Mouse (Mus musculus) liver, embryonic 16.5 days (tissue): ENCODE results near the gene Otud5. TPM values are rescaled to one million over a fixed set of nuclear protein-coding genes. Genes with fewer than 3 reads are reported as not detected.
"Not testable (repeated sequence)": the region's sequence is repeated elsewhere in the genome, so short reads cannot be mapped to it uniquely, and the experiment has no call there.

ENCODE experiments used
- ATAC-seq: fragments of 200-750 bp; cut with Nextera tagmentation; 2 replicates; pipeline ENCODE4 v1.8.0; 2017; ENCODE audit warnings: low read depth, mild to moderate bottlenecking, moderate number of reproducible peaks, moderate library complexity
- H3K27ac ChIP-seq: fragments of 300-500 bp; sonication (generic); 2 replicates; pipeline ENCODE4 v1.5.1; 2014; ENCODE audit warnings: mild to moderate bottlenecking, low read length
- H3K27me3 ChIP-seq: fragments of 300-500 bp; sonication (generic); 2 replicates; pipeline ENCODE4 v1.6.1; 2014; ENCODE audit warnings: low read depth, low read length, mixed read lengths; ENCODE audit not compliant: control insufficient read depth, insufficient read depth
- H3K36me3 ChIP-seq: fragments of 300-500 bp; sonication (generic); 2 replicates; pipeline ENCODE4 v1.6.1; 2014; ENCODE audit warnings: mild to moderate bottlenecking; ENCODE audit not compliant: control insufficient read depth, insufficient read depth
- H3K4me1 ChIP-seq: fragments of 300-500 bp; sonication (generic); 2 replicates; pipeline ENCODE4 v1.6.1; 2014; ENCODE audit warnings: low read depth, low read length, mixed read lengths; ENCODE audit not compliant: control insufficient read depth
- H3K4me2 ChIP-seq: fragments of 300-500 bp; sonication (generic); 2 replicates; pipeline ENCODE4 v1.6.1; 2014; ENCODE audit warnings: low read depth, low read length, mixed read lengths
- H3K4me3 ChIP-seq: fragments of 300-500 bp; sonication (generic); 2 replicates; pipeline ENCODE4 v1.5.1; 2014; ENCODE audit warnings: low read depth, mild to moderate bottlenecking, low read length
- H3K9ac ChIP-seq: fragments of 300-500 bp; sonication (generic); 2 replicates; pipeline ENCODE4 v1.6.1; 2014; ENCODE audit warnings: low read depth, low read length
- H3K9me3 ChIP-seq: fragments of 300-500 bp; sonication (generic); replicated peaks from 2 replicates; pipeline ENCODE4 v1.6.1; 2016; ENCODE audit warnings: low read length; ENCODE audit not compliant: control insufficient read depth
- WGBS: fragments of 180-500 bp; shearing (Covaris S2); extraction: QIAGEN DNeasy Blood & Tissue Kit; methylation state at CpG from one replicate; pipeline ENCODE4 v1.1.7; 2014; ENCODE audit not compliant: insufficient replicate concordance; 5-methylcytosine and 5-hydroxymethylcytosine counted together
- polyA plus RNA-seq: library from polyadenylated mRNA; unstranded; fragments of >200 nt; fragmentation: Nextera tagmentation; extraction: Ambion mirVana; gene quantifications from 2 replicates; pipeline ENCODE4 v1.2.1, GENCODE M21; 2015

Gene Otud5
- polyA plus RNA-seq, 1 experiment from 2014 or later: 42.5 TPM

GRCm38 (mm10) chrX:7898880-7899874, 58.0 kb downstream of the Otud5 start, which contains the start of the genes Pqbp1 and Timm17b:
TSS of gene Pqbp1 (minus strand) at chrX:7899269.
TSS of gene Timm17b (plus strand) at chrX:7899357.
- Histone ChIP-seq H3K9ac (peak within 1 kb of the TSS; percentile 74), H3K27ac (peak within 1 kb of the TSS; percentile 87), H3K36me3 (peaks cover 3% of the 10 kb centered on the region), H3K4me3 (peak within 1 kb of the TSS; percentile 78), H3K4me2 (peak within 1 kb of the TSS; percentile 84), H3K27me3 (no peaks in the 10 kb centered on the region), H3K4me1 (peaks cover 4% of the 10 kb centered on the region), H3K9me3 (no peaks in the 10 kb centered on the region)
- peak; percentile 99 for ATAC-seq
- 12% methylated on average over 58 of the region's 62 CpGs for WGBS

- ATAC-seq: no peak
- H3K4me1 ChIP-seq: no peaks in the 10 kb centered on the region; the same call in 1 of the 2 replicates
- H3K9me3 ChIP-seq: no peaks in the 10 kb centered on the region
- no peaks in the 10 kb centered on the region for H3K27me3 ChIP-seq
- no peaks in the 10 kb centered on the region for H3K36me3 ChIP-seq
- no peak overlapping the region for H3K27ac ChIP-seq
- no peak overlapping the region for H3K9ac ChIP-seq
- H3K4me3 ChIP-seq: no peak overlapping the region
- 71% methylated on average over 5 of the region's 5 CpGs for WGBS
- no peak overlapping the region for H3K4me2 ChIP-seq
Measured at GRCm38 (mm10) chrX:7904441-7904840, 63.3 kb downstream of the Otud5 start.

- no peak within 1 kb of the TSS for H3K27ac ChIP-seq
- H3K4me2 ChIP-seq: no peak within 1 kb of the TSS
- H3K9ac ChIP-seq: no peak within 1 kb of the TSS
- no peaks in the 10 kb centered on the region for H3K4me1 ChIP-seq
- 57% methylated on average over 5 of the region's 5 CpGs for WGBS
- no peak for ATAC-seq
- H3K27me3 ChIP-seq: no peaks in the 10 kb centered on the region
- no peaks in the 10 kb centered on the region for H3K9me3 ChIP-seq
- no peak within 1 kb of the TSS for H3K4me3 ChIP-seq
- H3K36me3 ChIP-seq: no peaks in the 10 kb centered on the region
Measured at GRCm38 (mm10) chrX:7907735-7908134, 66.6 kb downstream of the Otud5 start, which contains the start of gene Gm10491. TSS of gene Gm10491 (minus strand) at chrX:7907835.

GRCm38 (mm10) chrX:7909242-7909641, 68.1 kb downstream of the Otud5 start, which contains the start of gene Gm10490:
TSS of gene Gm10490 (plus strand) at chrX:7909542.
- not testable (repeated sequence) for H3K9me3 ChIP-seq, H3K27me3 ChIP-seq, H3K4me2 ChIP-seq, H3K4me3 ChIP-seq, H3K27ac ChIP-seq, ATAC-seq, H3K9ac ChIP-seq, H3K36me3 ChIP-seq, H3K4me1 ChIP-seq
- 71% methylated on average over 4 of the region's 4 CpGs for WGBS

GRCm38 (mm10) chrX:7910473-7910872, 69.3 kb downstream of the Otud5 start:
- no peaks in the 10 kb centered on the region for H3K36me3 ChIP-seq
- no peak overlapping the region for H3K4me3 ChIP-seq
- WGBS: 49% methylated on average over 6 of the region's 6 CpGs
- H3K9me3 ChIP-seq: no peaks in the 10 kb centered on the region
- no peaks in the 10 kb centered on the region for H3K4me1 ChIP-seq
- no peak overlapping the region for H3K4me2 ChIP-seq
- no peaks in the 10 kb centered on the region for H3K27me3 ChIP-seq
- no peak overlapping the region for H3K9ac ChIP-seq
- ATAC-seq: no peak
- H3K27ac ChIP-seq: no peak overlapping the region

GRCm38 (mm10) chrX:7915669-7916068, 74.5 kb downstream of the Otud5 start:
- H3K4me1 ChIP-seq, H3K9ac ChIP-seq, H3K36me3 ChIP-seq, ATAC-seq, H3K9me3 ChIP-seq, H3K4me2 ChIP-seq, H3K4me3 ChIP-seq, H3K27ac ChIP-seq: not testable (repeated sequence)
- WGBS: 18% methylated on average over 3 of the region's 3 CpGs
- H3K27me3 ChIP-seq: peaks cover 19% of the 10 kb centered on the region

- H3K4me2 ChIP-seq, H3K4me3 ChIP-seq, H3K9me3 ChIP-seq, H3K27ac ChIP-seq, H3K9ac ChIP-seq, H3K4me1 ChIP-seq, H3K36me3 ChIP-seq, ATAC-seq: not testable (repeated sequence)
- peaks cover 42% of the 10 kb centered on the region for H3K27me3 ChIP-seq
- WGBS: 52% methylated on average over 6 of the region's 6 CpGs
Measured at GRCm38 (mm10) chrX:7917960-7918359, 76.8 kb downstream of the Otud5 start.

- Histone ChIP-seq H3K4me3 (no peak within 1 kb of the TSS), H3K9ac (no peak within 1 kb of the TSS), H3K4me1 (no peaks in the 10 kb centered on the region; the same call in 1 of the 2 replicates), H3K27ac (no peak within 1 kb of the TSS), H3K4me2 (no peak within 1 kb of the TSS), H3K9me3 (no peaks in the 10 kb centered on the region), H3K36me3 (no peaks in the 10 kb centered on the region), H3K27me3 (peaks cover 61% of the 10 kb centered on the region)
- 17% methylated on average over 38 of the region's 40 CpGs for WGBS
- no peak for ATAC-seq
Measured at GRCm38 (mm10) chrX:7919601-7920383, 78.6 kb downstream of the Otud5 start, which contains the start of gene Pcsk1n. TSS of gene Pcsk1n (plus strand) at chrX:7919822.
